Comparison of ENCODE assay signal across 13 mouse cellular contexts in genomic region chr17:24943036-24943435, GRCm38 (mm10). TPM values are rescaled to one million over a fixed set of nuclear protein-coding genes. Genes with fewer than 3 reads are reported as not detected.
A peak's percentile ranks its signal among the peaks of the same experiment; 100 is the strongest.
DNase-seq lines count a peak whose midpoint lies in the region; ATAC-seq and TF ChIP-seq lines count a peak whose summit lies in the region.
"Had no signal": no experiment of that assay in that cellular context is flagged by ENCODE, and none has a peak within 500 bp of the region (broad histone marks: within the 10 kb centered on the region; RNA-seq: fewer than 3 reads in every experiment).

No protein-coding gene starts in this region.

- WGBS in hindbrain, postnatal 0 days = 88% methylated on average over 7 of the region's 7 CpGs
- whole genome bisulfite sequencing in stomach, postnatal 0 days = 86% methylated on average over 7 of the region's 7 CpGs

- no peaks in the 10 kb centered on the region for H3K4me1 ChIP-seq in hindbrain, postnatal 0 days (ENCODE audit: insufficient read depth, low read length)
- H3K4me1 ChIP-seq in stomach, postnatal 0 days (replicated peaks; ENCODE audit: control insufficient read depth, insufficient read depth) = no peaks in the 10 kb centered on the region
- H3K4me1 ChIP-seq: hindbrain, embryonic 15.5 days had no signal

- H3K4me2 ChIP-seq in hindbrain, postnatal 0 days (ENCODE audit: low read depth, low read length) = no peak overlapping the region
- H3K4me2 ChIP-seq in stomach, postnatal 0 days (replicated peaks; ENCODE audit: low read depth) = no peak overlapping the region
- H3K4me2 ChIP-seq: hindbrain, embryonic 15.5 days had no signal

- H3K9ac ChIP-seq in hindbrain, postnatal 0 days (replicated peaks; ENCODE audit: low read length) = no peak overlapping the region
- H3K9ac ChIP-seq in stomach, postnatal 0 days (ENCODE audit: low read length) = no peak overlapping the region
- H3K9ac ChIP-seq: hindbrain, embryonic 15.5 days; liver, embryonic 14.5 days had no signal

- H3K36me3 ChIP-seq in splenic B cell, adult 2 months (ENCODE audit: control insufficient read depth, insufficient read depth, low read length, poor library complexity, severe bottlenecking) = peaks cover 8% of the 10 kb centered on the region; the same call in 1 of the 2 replicates
- H3K36me3 ChIP-seq in hindbrain, postnatal 0 days (ENCODE audit: insufficient read depth, low read length) = peaks cover 13% of the 10 kb centered on the region
- no peaks in the 10 kb centered on the region; the same call in 1 of the 2 replicates for H3K36me3 ChIP-seq in stomach, postnatal 0 days (ENCODE audit: control insufficient read depth, insufficient read depth, low read length)

- no peak for TF ChIP-seq EP300 in stomach, postnatal 0 days (optimal IDR thresholded peaks at IDR 0.05)

- H3K27ac ChIP-seq in hindbrain, postnatal 0 days = no peak overlapping the region
- H3K27ac ChIP-seq in stomach, postnatal 0 days (replicated peaks) = no peak overlapping the region
- H3K27ac ChIP-seq: hindbrain, embryonic 15.5 days; liver, embryonic 14.5 days had no signal

- TF ChIP-seq CTCF in hindbrain, postnatal 0 days (IDR thresholded peaks at IDR 0.05; ENCODE audit: low read depth) = no peak
- TF ChIP-seq CTCF in stomach, postnatal 0 days (IDR thresholded peaks at IDR 0.05; ENCODE audit: low read depth) = no peak

- peak; percentile 7 to 8 for DNase-seq in spleen, adult 18-20 months
- no peak for DNase-seq in spleen, postnatal 4 days (ENCODE audit: low spot score in 2 of 2)
- DNase-seq in frontal cortex, postnatal 10 days (ENCODE audit: low spot score in 2 of 2) = peak; percentile 22 to 50
- DNase-seq in left cerebral cortex, adult 9 months (ENCODE audit: low spot score in 2 of 2) = peak; percentile 36 to 74
- peak; percentile 22 for DNase-seq in splenic B cell, adult 2 months (ENCODE audit: low read depth, low spot score)
- no peak for DNase-seq in hindbrain, postnatal 0 days (ENCODE audit: low spot score)
- DNase-seq in thymus, postnatal 0 days (ENCODE audit: low spot score) = no peak
- no peak for DNase-seq in stomach, postnatal 0 days (ENCODE audit: low spot score)

- ATAC-seq in hindbrain, postnatal 0 days = no peak
- ATAC-seq in stomach, postnatal 0 days (ENCODE audit: low FRiP score, low TSS enrichment) = no peak
- ATAC-seq: midbrain, embryonic 16.5 days had no signal

- H3K4me3 ChIP-seq in hindbrain, postnatal 0 days (ENCODE audit: low read length) = no peak overlapping the region
- H3K4me3 ChIP-seq in stomach, postnatal 0 days (ENCODE audit: low read depth, low read length) = no peak overlapping the region
- H3K4me3 ChIP-seq: erythroblast, embryonic 14.5 days; hindbrain, embryonic 15.5 days; megakaryocyte, embryonic 14.5 days had no signal

- H3K27me3 ChIP-seq in splenic B cell, adult 2 months (ENCODE audit: control insufficient read depth, insufficient read depth, low read length, poor library complexity, severe bottlenecking) = no peaks in the 10 kb centered on the region
- H3K27me3 ChIP-seq in hindbrain, postnatal 0 days (ENCODE audit: insufficient read depth, low read length) = no peaks in the 10 kb centered on the region
- no peaks in the 10 kb centered on the region for H3K27me3 ChIP-seq in stomach, postnatal 0 days (ENCODE audit: control insufficient read depth, insufficient read depth, low read length)
- H3K27me3 ChIP-seq: hindbrain, embryonic 15.5 days; megakaryocyte, embryonic 14.5 days had no signal

- H3K9me3 ChIP-seq in hindbrain, postnatal 0 days (ENCODE audit: low read length) = no peaks in the 10 kb centered on the region
- no peaks in the 10 kb centered on the region for H3K9me3 ChIP-seq in stomach, postnatal 0 days (ENCODE audit: control insufficient read depth, low read length)
- H3K9me3 ChIP-seq: hindbrain, embryonic 15.5 days; megakaryocyte, embryonic 14.5 days had no signal

RNA-seq across cellular contexts. Expression of gene Mapk8ip3, which starts 6.3 kb away (rescaled TPM):
- total RNA-seq in hindbrain, postnatal 0 days (2014; rRNA removed) = 165 and 177 TPM in 2 replicates
- polyA plus RNA-seq in hindbrain, postnatal 0 days (2015; fragmentation: Nextera tagmentation; extraction: Ambion mirVana) = 62.0 and 62.4 TPM in 2 replicates
- 15.3 and 18.3 TPM in 2 replicates for polyA plus RNA-seq in thymus, postnatal 0 days (2015; fragmentation: Nextera tagmentation; extraction: Ambion mirVana)
- 6.2 and 6.5 TPM in 2 replicates for polyA plus RNA-seq in stomach, postnatal 0 days (2015; fragmentation: Nextera tagmentation; extraction: Ambion mirVana)

RNA-seq across cellular contexts. Expression of gene Jpt2, which starts 17.5 kb away (rescaled TPM):
- total RNA-seq in hindbrain, postnatal 0 days (2014; rRNA removed) = 57.0 and 61.2 TPM in 2 replicates
- 63.1 and 68.5 TPM in 2 replicates for polyA plus RNA-seq in hindbrain, postnatal 0 days (2015; fragmentation: Nextera tagmentation; extraction: Ambion mirVana)
- polyA plus RNA-seq in thymus, postnatal 0 days (2015; fragmentation: Nextera tagmentation; extraction: Ambion mirVana) = 54.0 and 55.2 TPM in 2 replicates
- 51.8 and 53.9 TPM in 2 replicates for polyA plus RNA-seq in stomach, postnatal 0 days (2015; fragmentation: Nextera tagmentation; extraction: Ambion mirVana)

RNA-seq across cellular contexts. Expression of gene Nme3, which starts 46.7 kb away (rescaled TPM):
- 66.1 and 67.0 TPM in 2 replicates for total RNA-seq in hindbrain, postnatal 0 days (2014; rRNA removed)
- 92.6 and 95.1 TPM in 2 replicates for polyA plus RNA-seq in hindbrain, postnatal 0 days (2015; fragmentation: Nextera tagmentation; extraction: Ambion mirVana)
- polyA plus RNA-seq in thymus, postnatal 0 days (2015; fragmentation: Nextera tagmentation; extraction: Ambion mirVana) = 47.7 and 57.2 TPM in 2 replicates
- polyA plus RNA-seq in stomach, postnatal 0 days (2015; fragmentation: Nextera tagmentation; extraction: Ambion mirVana) = 39.8 and 40.2 TPM in 2 replicates

RNA-seq across cellular contexts. Expression of gene Mrps34, which starts 48.1 kb away (rescaled TPM):
- total RNA-seq in hindbrain, postnatal 0 days (2014; rRNA removed) = 37.8 and 58.3 TPM in 2 replicates
- polyA plus RNA-seq in hindbrain, postnatal 0 days (2015; fragmentation: Nextera tagmentation; extraction: Ambion mirVana) = 124 and 136 TPM in 2 replicates
- 128 and 136 TPM in 2 replicates for polyA plus RNA-seq in thymus, postnatal 0 days (2015; fragmentation: Nextera tagmentation; extraction: Ambion mirVana)
- polyA plus RNA-seq in stomach, postnatal 0 days (2015; fragmentation: Nextera tagmentation; extraction: Ambion mirVana) = 102 and 104 TPM in 2 replicates

RNA-seq across cellular contexts. Expression of gene Eme2, which starts 48.1 kb away (rescaled TPM):
- 34.9 and 49.5 TPM in 2 replicates for total RNA-seq in hindbrain, postnatal 0 days (2014; rRNA removed)
- 21.4 and 24.3 TPM in 2 replicates for polyA plus RNA-seq in hindbrain, postnatal 0 days (2015; fragmentation: Nextera tagmentation; extraction: Ambion mirVana)
- 19.9 and 24.9 TPM in 2 replicates for polyA plus RNA-seq in thymus, postnatal 0 days (2015; fragmentation: Nextera tagmentation; extraction: Ambion mirVana)
- 15.6 and 17.6 TPM in 2 replicates for polyA plus RNA-seq in stomach, postnatal 0 days (2015; fragmentation: Nextera tagmentation; extraction: Ambion mirVana)

Comparison
In these comparisons a context has a peak if more than half of its experiments do, and no peak if none do; other contexts are left out.
1. DNase-seq: peak in spleen, adult 18-20 months (2 of 2), frontal cortex, postnatal 10 days (2 of 2), left cerebral cortex, adult 9 months (2 of 2) and splenic B cell, adult 2 months (single experiment); none in spleen, postnatal 4 days (0 of 2), hindbrain, postnatal 0 days (single experiment), thymus, postnatal 0 days (single experiment) and stomach, postnatal 0 days (single experiment).